Mouse (Mus musculus): ENCODE measurements at regions not wholly inside any gene's neighbourhood (a gene's known extent, or its start where the extent isn't known, plus 50 kb on each side); places are given as distances from the start of the nearest gene placed in this dataset.
"Not testable (repeated sequence)": the region's sequence is repeated elsewhere in the genome, so short reads cannot be mapped to it uniquely, and the experiment has no call there.

DNA sequence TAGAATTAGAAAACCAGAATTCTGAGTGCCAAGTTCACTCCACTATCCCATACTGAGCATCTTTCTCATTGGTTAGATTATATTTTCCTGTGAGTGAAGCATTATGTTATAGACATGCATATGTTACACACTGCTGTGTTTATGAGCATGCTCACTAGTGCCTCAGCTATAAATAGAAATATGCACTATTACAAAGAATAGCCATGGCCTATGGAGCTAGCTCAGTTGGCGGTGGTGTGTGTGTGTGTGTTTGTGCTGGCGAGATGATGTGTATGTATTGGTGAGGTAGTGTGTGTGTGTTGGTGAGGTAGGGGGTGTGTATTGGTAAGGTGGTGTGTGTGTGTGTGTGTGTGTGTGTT, 106.2 kb downstream of the Sec31a start:
- no peak for DNase-seq (ENCODE audit: low read depth, low spot score)

DNA sequence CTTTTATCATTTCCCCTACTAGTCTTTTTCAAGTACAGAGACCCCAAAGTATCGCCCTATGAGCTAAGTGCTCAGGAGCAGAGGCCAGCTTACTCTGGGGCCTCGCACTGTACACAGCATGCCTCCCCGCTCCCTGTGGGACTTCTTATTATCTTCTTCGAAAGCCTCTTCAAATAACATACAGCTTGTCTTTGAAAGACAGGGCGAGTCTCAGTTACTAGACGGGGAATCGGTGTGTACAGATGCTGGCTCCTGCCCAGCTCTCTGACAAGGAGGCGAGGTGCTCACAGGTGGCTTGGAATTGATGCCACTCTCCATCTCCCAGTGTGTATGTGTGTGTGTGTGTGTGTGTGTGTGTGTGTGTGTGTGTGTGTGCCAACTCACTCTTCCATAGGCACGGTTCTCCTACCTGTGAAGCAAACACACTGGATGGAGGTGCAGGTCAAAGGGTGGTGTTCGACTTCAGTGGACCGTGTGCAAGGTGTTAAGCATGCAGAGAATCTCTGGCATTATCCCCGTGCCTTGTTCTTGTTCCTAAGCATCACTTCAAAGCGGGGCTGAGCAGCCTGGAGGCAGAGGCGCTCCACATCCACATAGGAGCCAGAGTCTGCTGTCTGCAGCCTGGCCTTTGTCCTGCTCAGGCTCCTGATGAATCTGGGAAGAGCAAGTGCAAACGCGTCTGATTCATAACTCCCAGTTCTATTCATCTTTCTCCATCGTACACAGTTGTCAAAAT, 106.8 kb downstream of the Sec31a start:
- no peak for DNase-seq (ENCODE audit: low read depth, low spot score)

DNA sequence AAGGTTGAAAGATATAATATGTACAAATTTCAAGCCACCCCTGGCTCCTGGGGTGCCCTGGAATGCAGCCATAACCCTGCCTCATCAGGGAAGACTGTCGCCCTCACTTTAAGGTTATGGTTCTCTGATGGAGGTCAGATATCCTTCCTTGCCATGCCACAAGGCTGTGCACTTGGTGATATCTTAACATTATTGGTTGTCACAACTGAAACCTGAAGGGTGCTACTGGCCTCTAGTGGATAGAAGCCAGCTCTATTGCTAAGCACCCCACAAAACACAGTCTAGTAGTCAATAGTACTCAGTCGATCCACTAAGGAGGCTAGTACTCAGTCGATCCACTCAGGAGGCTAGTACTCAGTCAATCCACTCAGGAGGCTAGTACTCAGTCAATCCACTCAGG, 111.6 kb downstream of the Sec31a start:
- DNase-seq (ENCODE audit: low read depth, low spot score), result no peak

GRCm38 (mm10) chr5:100302068-100302775, 113.8 kb downstream of the Sec31a start:
- DNase-seq (ENCODE audit: low read depth, low spot score), result no peak

DNA sequence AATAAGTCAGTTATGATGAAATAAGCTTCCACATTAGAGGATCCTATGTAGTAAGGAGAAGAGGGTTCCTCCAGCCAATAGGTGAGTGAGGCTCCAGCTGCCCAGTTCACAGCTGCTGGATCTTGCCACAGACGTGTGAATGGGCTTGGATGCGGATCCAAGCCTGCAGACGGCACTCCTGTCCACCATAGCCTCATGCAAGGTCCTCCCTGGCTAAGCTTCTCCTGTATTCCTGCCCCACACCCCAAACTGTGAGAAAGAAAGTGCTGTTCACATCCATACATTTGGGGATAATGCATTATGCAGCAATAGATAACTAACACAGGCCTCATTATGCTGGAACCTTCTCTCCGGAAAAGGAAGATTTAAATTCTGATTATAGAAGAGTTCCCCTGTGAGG, 116.9 kb downstream of the Sec31a start:
- no peak for DNase-seq (ENCODE audit: low read depth, low spot score)

DNA sequence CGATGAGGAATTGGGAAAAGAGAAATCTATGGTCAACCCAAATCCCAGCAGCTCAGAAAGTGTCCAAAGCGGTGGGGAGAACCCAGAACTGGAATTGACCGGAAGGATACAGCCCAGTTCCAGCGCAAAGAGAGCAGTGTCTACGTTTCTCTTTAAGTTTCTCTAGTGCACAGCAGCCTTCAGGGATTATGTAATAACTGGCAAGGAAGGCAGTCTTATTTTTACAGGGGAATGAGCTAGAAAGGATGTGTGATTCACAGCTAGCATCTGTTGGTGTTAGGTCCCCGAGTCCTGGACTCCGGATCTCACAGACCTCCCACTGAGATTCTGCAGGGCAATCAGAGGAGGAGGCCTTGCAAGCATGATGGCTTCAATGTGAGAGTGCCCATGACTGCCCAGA, 121.8 kb downstream of the Sec31a start:
- DNase-seq (ENCODE audit: low read depth, low spot score), result no peak

- DNase-seq (ENCODE audit: low read depth, low spot score), result no peak
These were observed 120.6 kb upstream of the Tmem150c start for GRCm38 (mm10) chr5:100280215-100280614.

DNA sequence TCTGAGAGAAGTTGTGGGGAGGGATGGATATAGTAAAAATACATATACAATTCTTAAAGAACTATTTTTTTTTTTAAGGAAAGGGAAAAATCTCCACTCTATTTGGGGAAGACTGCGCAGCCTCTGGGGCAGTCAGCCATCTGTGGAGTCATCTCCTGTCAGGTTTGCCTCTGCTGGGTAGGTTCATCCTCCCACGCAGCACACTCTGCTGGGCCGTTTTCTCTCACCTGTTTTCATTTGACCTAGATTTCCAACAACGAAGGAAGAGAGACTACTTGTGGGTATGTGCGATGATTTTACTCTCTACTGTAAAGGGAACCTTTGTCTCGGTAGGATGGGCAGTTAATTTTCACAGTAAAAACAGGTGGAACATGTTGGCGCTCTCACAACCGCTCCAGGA, 119.9 kb upstream of the Tmem150c start:
- no peak for DNase-seq (ENCODE audit: low read depth, low spot score)

GRCm38 (mm10) chr5:100274674-100275073, 115.1 kb upstream of the Tmem150c start:
- DNase-seq (ENCODE audit: low read depth, low spot score), result no peak

DNA sequence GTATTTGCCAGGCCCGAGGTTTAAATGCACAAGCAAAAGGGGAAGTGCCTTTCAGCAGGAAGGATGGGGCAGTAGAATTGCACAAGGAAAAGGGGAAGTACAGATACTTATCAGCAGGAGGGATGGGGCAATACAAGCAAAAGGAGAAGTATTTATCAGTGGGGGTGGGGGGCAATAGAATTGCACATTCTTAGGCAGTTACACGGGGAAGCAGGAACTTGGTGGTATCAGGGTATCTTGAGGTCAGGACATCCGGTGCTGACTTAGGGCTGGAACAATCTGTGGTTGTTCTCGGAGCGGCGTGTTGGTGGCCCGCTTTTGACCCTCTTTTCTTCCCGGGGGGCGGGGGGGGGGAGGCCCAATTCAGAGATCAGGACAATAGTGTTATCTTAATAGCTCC, 112.4 kb upstream of the Tmem150c start:
- DNase-seq (ENCODE audit: low read depth, low spot score), result not testable (repeated sequence)

DNA sequence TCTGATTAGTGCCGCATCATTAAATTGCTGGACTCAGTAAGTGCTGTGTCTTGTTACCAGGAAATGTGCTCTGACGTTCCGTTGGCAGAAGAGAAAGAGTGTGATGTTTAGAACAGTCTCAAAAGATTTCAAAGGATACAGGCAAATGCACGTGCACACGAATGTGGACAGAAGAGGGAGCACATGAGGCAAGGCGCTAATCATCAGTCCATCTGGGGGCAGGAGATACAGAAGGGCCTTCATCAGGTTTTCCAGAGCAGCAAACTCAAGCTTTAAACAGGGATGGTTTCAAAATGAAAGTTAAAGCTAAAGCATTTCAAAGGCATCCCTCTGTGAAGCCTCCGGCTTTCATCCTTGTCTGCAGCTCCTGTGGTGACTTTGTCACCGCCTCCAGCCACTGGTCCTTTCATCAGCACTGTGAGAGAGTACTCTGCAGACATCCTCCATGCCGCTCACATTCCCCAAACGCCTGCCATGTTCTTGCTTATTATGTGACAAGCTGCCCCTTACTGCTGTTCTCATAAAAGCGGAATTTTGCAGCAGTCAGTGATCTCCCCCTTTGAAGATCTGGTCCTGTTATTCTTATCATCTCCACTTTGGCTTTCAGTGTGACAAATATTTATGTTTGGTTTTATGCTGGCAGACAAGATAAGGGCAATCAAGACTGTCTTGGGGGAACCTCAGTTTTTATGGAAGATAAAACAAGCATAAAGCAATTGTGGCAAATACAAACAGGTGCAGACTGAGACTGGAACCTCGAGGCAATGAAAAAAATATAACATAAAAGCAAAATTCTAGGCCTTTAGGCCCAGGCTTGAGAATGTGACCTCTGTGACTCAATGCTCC, 111.5 kb upstream of the Tmem150c start:
- DNase-seq (ENCODE audit: low read depth, low spot score), result no peak

DNA sequence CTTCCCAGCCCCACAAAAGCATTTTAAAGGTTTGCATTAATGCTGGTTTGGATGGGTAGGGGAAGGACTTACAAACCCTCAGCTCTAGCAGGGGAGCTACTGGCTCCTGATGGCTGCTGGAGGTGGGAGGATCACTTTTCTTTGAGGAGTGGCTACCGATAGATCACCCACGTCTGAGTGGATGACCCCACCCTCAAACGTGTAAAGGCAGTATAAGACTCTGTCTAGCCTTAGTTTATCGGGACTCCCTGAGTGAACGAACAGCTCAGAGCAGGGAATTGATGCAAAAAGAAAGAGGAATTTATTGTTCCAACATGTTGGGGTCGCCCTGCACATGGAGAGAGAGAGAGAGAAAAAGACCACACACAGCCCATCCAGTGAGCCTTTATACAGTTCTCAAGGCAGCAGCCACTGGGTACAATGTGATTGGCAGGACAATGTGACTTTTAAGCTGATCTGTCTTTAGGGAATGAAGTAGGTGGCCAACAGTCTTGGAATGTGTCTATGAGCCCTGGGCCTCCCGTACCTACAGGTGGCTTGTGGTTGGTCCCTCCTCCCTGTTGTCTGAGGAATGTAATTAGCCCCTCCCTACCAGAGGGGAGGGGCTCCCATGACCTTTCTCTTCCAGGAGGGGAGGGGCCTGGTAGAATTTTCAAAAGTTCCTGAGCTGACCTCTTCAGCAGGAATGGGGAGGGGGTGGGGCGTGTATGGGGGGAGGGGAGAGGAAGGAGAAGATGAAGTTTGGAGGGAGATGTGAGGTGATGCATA, 108.7 kb upstream of the Tmem150c start:
- DNase-seq (ENCODE audit: low read depth, low spot score), result peak; percentile 9

- peak; percentile 41 for DNase-seq (ENCODE audit: low read depth, low spot score)
These were observed 107.3 kb upstream of the Tmem150c start for GRCm38 (mm10) chr5:100266671-100267510.

- DNase-seq (ENCODE audit: low read depth, low spot score), result no peak
These were observed 100.4 kb upstream of the Tmem150c start for GRCm38 (mm10) chr5:100259803-100260693.

GRCm38 (mm10) chr5:100258952-100259710, 99.5 kb upstream of the Tmem150c start:
- DNase-seq (ENCODE audit: low read depth, low spot score), result no peak

GRCm38 (mm10) chr5:100255276-100255675, 95.7 kb upstream of the Tmem150c start:
- no peak for DNase-seq (ENCODE audit: low read depth, low spot score)

- DNase-seq (ENCODE audit: low read depth, low spot score), result no peak
These were observed 92.4 kb upstream of the Tmem150c start for GRCm38 (mm10) chr5:100252036-100252435.

DNA sequence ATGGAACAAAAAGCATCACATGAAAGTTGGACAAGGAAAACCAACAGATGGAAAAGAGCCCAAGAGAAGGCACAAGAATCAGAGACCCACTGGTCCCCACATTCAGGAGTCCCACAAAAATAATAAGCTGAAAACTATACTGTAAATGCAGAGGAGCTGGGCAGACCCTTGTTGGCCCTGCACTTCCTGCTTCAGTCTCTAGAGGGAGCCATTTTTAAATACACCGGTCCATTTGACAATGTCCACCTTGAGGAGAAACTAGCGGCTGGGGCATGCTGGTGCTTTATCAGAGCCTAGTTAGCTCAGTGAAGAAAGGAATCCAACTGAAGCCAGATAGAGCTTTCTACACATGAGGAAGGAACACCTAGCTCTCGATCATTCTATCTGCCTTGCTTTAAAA, 90.1 kb upstream of the Tmem150c start:
- no peak for DNase-seq (ENCODE audit: low read depth, low spot score)

- no peak for DNase-seq (ENCODE audit: low read depth, low spot score)
These were observed 89.0 kb upstream of the Tmem150c start for GRCm38 (mm10) chr5:100248611-100249010.
